Mouse (Mus musculus) lung, postnatal 0 days (tissue): Measurements from ENCODE around the gene Apbb1.

ENCODE experiments used
- CTCF ChIP-seq: IDR thresholded peaks from 2 replicates; pipeline ENCODE4 v1.5.1; 2016; ENCODE audit warnings: antibody characterized with exemption, mild to moderate bottlenecking
- EP300 ChIP-seq: IDR thresholded peaks from 2 replicates; pipeline ENCODE4 v1.6.1; 2016; ENCODE audit warnings: antibody characterized with exemption, mild to moderate bottlenecking, control low read depth

- TF ChIP-seq CTCF (no peak), EP300 (no peak)
Observed at GRCm38 (mm10) chr7:105617810-105618209, 36.4 kb upstream of the Apbb1 start.
